Mouse (Mus musculus) liver, embryonic 14 days (tissue): ENCODE results near the gene Poldip3. TPM values are rescaled to one million over a fixed set of nuclear protein-coding genes. Genes with fewer than 3 reads are reported as not detected.

Experiments
- polyA plus RNA-seq: library from polyadenylated mRNA; depleted of rRNA; stranded (reverse); fragments of >200 nt; gene quantifications from 2 replicates; pipeline ENCODE4 v1.2.3, GENCODE M21; 2012; rRNA removed

The Poldip3 gene
- 23.8 and 29.8 TPM in 2 replicates for polyA plus RNA-seq

DNA sequence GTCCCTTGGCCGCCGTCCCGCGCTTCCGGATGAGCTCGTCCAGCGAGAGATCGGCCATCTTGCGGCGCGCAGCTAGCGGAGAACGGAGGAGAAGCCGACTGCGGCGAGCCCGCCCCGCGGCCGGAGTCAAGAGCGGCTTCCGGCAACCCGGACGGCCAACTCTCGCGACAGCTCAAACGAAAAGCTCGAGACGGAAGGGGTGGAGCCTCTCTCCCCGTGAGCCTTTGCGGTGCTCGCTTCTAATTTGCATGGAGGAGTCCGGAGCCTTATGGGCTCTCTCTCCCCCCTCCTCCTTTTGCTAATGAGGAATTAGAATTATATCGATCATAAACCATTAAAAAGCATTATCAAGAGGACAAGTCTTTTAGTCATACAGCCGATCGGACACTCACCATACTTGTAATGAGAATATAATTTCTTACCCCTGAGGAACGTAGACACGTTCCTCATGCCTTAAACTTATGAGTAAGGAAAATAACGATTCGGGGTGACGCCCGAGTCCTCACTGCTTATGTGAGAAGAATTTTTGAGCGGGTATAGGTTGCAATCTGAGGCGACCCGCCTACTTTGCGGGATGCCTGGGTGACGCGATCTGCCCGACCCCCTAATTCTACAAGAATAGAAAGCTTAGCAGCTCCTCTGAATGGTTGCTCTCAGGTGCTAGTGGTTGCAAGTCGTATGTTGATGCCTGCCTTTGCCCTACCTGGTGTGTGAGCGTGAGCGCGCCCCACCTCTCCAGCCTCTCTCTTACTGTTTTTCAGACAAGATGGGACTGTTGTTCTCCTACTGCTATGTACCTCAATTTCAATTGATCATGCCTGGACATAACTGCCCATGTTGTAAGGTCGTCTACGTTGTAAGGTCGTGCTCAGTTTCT, at the start of gene Poldip3:
Poldip3 (minus strand) TSS at position 189 of the 877 bp plus-strand sequence.

DNA sequence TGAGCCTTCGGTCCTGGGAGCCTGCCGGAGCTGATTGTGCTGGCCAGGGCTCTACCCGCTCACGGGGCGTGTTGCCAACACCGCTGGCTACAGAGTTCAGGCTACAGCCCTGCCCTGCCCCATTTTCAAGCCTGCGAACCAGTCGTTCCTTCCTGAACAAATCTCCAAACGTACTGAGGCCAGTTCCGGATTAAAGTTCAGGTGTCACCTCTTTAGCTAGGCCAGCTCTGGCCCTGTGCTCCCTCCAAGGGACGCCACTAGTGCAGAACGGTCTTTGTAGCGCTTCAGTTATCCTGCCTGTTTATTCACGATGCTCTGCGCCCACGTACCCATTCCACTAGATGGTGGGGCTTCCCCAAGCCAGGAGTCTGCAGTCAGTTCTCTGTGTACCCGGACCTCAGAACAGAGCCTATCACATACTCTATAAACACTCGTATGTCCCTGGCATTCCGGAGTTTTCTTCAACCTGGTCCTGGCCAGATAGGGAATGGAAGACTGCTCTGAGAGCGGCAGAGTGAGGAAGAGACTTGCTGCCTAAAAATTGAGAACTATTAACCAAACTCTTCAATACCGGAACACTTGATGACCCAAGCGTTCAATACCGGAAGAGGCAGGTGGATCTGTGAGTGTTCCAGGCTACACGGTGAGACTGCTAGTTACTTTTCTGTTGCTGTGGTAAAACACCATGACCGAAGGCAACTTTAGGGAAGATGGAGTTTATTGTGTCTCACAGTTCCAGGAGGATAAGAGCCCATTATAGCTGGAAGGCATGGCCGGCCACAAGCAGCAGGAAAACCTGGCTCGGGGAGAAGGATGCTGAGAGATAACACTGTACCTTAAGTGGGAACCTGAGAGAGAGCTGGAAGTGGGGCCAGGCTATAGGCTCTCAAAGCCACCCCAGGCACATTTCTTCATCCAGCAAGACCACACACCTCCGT, 23.6 kb upstream of the Poldip3 start, which contains the start of gene Cyb5r3:
Cyb5r3 (minus strand) TSS at position 101 of the 938 bp plus-strand sequence.

DNA sequence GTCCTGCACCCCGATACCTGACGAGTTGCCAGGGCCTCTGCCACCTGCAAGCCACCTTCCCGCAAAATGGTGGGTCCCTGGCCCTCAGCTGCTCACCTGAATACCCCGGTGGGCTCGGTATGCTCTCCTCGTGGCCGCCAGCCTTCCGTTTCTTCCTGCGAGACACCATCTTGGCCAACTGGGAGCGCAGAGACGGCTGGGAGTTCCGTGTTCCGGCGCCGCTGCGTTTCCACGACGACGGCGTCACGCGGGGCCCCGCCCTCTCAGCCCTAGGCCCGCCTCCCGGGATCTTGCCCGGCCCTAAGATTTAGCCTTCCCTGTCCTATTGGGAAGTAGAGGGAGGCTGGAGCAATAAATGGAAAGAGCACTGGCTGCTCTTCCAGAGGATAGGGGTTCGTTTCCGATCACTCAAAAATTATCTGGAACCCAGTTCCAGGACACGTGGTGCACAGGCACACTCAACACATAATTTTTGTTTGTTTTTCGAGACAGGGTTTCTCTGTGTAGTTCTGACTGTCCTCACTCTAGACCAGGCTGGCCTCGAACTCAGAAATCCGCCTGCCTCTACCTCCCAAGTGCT, 26.5 kb downstream of the Poldip3 start, which contains the start of gene Rrp7a:
Rrp7a (minus strand) TSS at position 236 of the 580 bp plus-strand sequence.

DNA sequence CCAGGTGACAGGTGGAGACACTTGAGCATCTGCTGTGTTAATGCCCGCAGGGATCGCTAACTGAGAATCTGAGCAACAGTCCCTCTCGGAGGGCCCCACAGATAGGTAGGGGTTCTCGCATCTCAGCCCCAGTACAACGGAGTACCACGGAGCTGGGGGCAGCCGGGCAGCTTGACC, 59.9 kb downstream of the Poldip3 start, which contains the start of gene Serhl:
Serhl (plus strand) TSS at position 78 of the 177 bp plus-strand sequence.

Other genes with a start within 250 kb of the Poldip3 start
- gene Tcf20, start 161.5 kb downstream of the Poldip3 start, polyA plus RNA-seq, result 5.2 and 5.8 TPM in 2 replicates
- 2.8 and 4.0 TPM in 2 replicates for gene Nfam1, start 116.1 kb downstream of the Poldip3 start, polyA plus RNA-seq
- 10.6 and 11.5 TPM in 2 replicates for gene Serhl, start 59.9 kb downstream of the Poldip3 start, polyA plus RNA-seq
- 19.7 and 24.7 TPM in 2 replicates for gene Rrp7a, start 26.6 kb downstream of the Poldip3 start, polyA plus RNA-seq
- 84.0 and 87.7 TPM in 2 replicates for gene Cyb5r3, start 23.2 kb upstream of the Poldip3 start, polyA plus RNA-seq
- gene A4galt, start 102.4 kb upstream of the Poldip3 start, polyA plus RNA-seq, result 0.07 TPM in 2 replicates
- 9.6 and 10.5 TPM in 2 replicates for gene Arfgap3, start 200.9 kb upstream of the Poldip3 start, polyA plus RNA-seq